Mouse (Mus musculus): ENCODE results near the gene Alox5. TPM values are rescaled to one million over a fixed set of nuclear protein-coding genes. Genes with fewer than 3 reads are reported as not detected.
"Not testable (repeated sequence)": the region's sequence is repeated elsewhere in the genome, so short reads cannot be mapped to it uniquely, and the experiment has no call there.

Alox5 gene
- 1.1 and 2.3 TPM in 2 replicates for polyA plus RNA-seq (2014; fragmentation: Nextera tagmentation; extraction: Ambion mirVana)

- peaks cover 9% of the 10 kb centered on the region; the same call in 1 of the 2 replicates for H3K27me3 ChIP-seq (ENCODE audit: control insufficient read depth, insufficient read depth, low read length)
- no peak within 1 kb of the TSS for H3K9ac ChIP-seq (replicated peaks; ENCODE audit: low read depth, low read length)
- no peaks in the 10 kb centered on the region for H3K9me3 ChIP-seq (ENCODE audit: control insufficient read depth, low read depth, low read length)
- H3K36me3 ChIP-seq (ENCODE audit: control insufficient read depth, insufficient read depth, low read length), result no peaks in the 10 kb centered on the region
- peak; percentile 58; the same call in 1 of the 2 replicates for ATAC-seq (ENCODE audit: insufficient number of reproducible peaks, insufficient read depth, low FRiP score, low read depth)
- H3K4me2 ChIP-seq (replicated peaks; ENCODE audit: low read depth, low read length), result peak within 1 kb of the TSS; percentile 67
- WGBS, result 3% methylated on average over 43 of the region's 43 CpGs
- no peak within 1 kb of the TSS for H3K27ac ChIP-seq (ENCODE audit: low read length)
- H3K4me1 ChIP-seq (ENCODE audit: control insufficient read depth, insufficient read depth, low read length), result no peaks in the 10 kb centered on the region
- H3K4me3 ChIP-seq (ENCODE audit: low read depth, low read length), result peak within 1 kb of the TSS; percentile 29; the same call in 1 of the 2 replicates
These were observed at the start of gene Alox5 for GRCm38 (mm10) chr6:116460544-116461283. TSS of gene Alox5 (minus strand) at chr6:116461178.

GRCm38 (mm10) chr6:116506302-116507003 lies 45.5 kb upstream of the Alox5 start, which contains the start of gene Olfr212:
TSS of gene Olfr212 (plus strand) at chr6:116506516.
- H3K36me3 ChIP-seq (ENCODE audit: control insufficient read depth, insufficient read depth, low read length); H3K9ac ChIP-seq (replicated peaks; ENCODE audit: low read depth, low read length); H3K4me1 ChIP-seq (ENCODE audit: control insufficient read depth, insufficient read depth, low read length); H3K27me3 ChIP-seq (ENCODE audit: control insufficient read depth, insufficient read depth, low read length); ATAC-seq (ENCODE audit: insufficient number of reproducible peaks, insufficient read depth, low FRiP score, low read depth); H3K4me3 ChIP-seq (ENCODE audit: low read depth, low read length); H3K4me2 ChIP-seq (replicated peaks; ENCODE audit: low read depth, low read length); H3K27ac ChIP-seq (ENCODE audit: low read length): not testable (repeated sequence)
- 93% methylated on average over 19 of the region's 20 CpGs for WGBS
- peaks cover 12% of the 10 kb centered on the region; the same call in 1 of the 2 replicates for H3K9me3 ChIP-seq (ENCODE audit: control insufficient read depth, low read depth, low read length)

GRCm38 (mm10) chr6:116495960-116496359 lies 35.0 kb upstream of the Alox5 start:
- no peaks in the 10 kb centered on the region for H3K4me1 ChIP-seq (ENCODE audit: control insufficient read depth, insufficient read depth, low read length)
- no peaks in the 10 kb centered on the region for H3K27me3 ChIP-seq (ENCODE audit: control insufficient read depth, insufficient read depth, low read length)
- no peak overlapping the region for H3K4me2 ChIP-seq (replicated peaks; ENCODE audit: low read depth, low read length)
- H3K9me3 ChIP-seq (ENCODE audit: control insufficient read depth, low read depth, low read length), result no peaks in the 10 kb centered on the region
- no peak overlapping the region for H3K9ac ChIP-seq (replicated peaks; ENCODE audit: low read depth, low read length)
- WGBS, result 84% methylated on average over 1 of the region's 1 CpGs
- H3K4me3 ChIP-seq (ENCODE audit: low read depth, low read length), result no peak overlapping the region
- no peak overlapping the region for H3K27ac ChIP-seq (ENCODE audit: low read length)
- ATAC-seq (ENCODE audit: insufficient number of reproducible peaks, insufficient read depth, low FRiP score, low read depth), result no peak
- H3K36me3 ChIP-seq (ENCODE audit: control insufficient read depth, insufficient read depth, low read length), result no peaks in the 10 kb centered on the region

GRCm38 (mm10) chr6:116493742-116494141 lies 32.8 kb upstream of the Alox5 start:
- no peak for ATAC-seq (ENCODE audit: insufficient number of reproducible peaks, insufficient read depth, low FRiP score, low read depth)
- Histone ChIP-seq H3K9me3 (ENCODE audit: control insufficient read depth, low read depth, low read length) (no peaks in the 10 kb centered on the region), H3K27ac (ENCODE audit: low read length) (no peak overlapping the region), H3K27me3 (ENCODE audit: control insufficient read depth, insufficient read depth, low read length) (no peaks in the 10 kb centered on the region), H3K4me3 (ENCODE audit: low read depth, low read length) (no peak overlapping the region), H3K4me2 (replicated peaks; ENCODE audit: low read depth, low read length) (no peak overlapping the region), H3K4me1 (ENCODE audit: control insufficient read depth, insufficient read depth, low read length) (no peaks in the 10 kb centered on the region), H3K36me3 (ENCODE audit: control insufficient read depth, insufficient read depth, low read length) (no peaks in the 10 kb centered on the region), H3K9ac (replicated peaks; ENCODE audit: low read depth, low read length) (no peak overlapping the region)
- WGBS, result 86% methylated on average over 5 of the region's 5 CpGs

- Histone ChIP-seq H3K9me3 (ENCODE audit: control insufficient read depth, low read depth, low read length) (no peaks in the 10 kb centered on the region), H3K4me2 (replicated peaks; ENCODE audit: low read depth, low read length) (no peak within 1 kb of the TSS), H3K4me1 (ENCODE audit: control insufficient read depth, insufficient read depth, low read length) (no peaks in the 10 kb centered on the region), H3K27ac (ENCODE audit: low read length) (no peak within 1 kb of the TSS), H3K27me3 (ENCODE audit: control insufficient read depth, insufficient read depth, low read length) (no peaks in the 10 kb centered on the region), H3K36me3 (ENCODE audit: control insufficient read depth, insufficient read depth, low read length) (no peaks in the 10 kb centered on the region), H3K9ac (replicated peaks; ENCODE audit: low read depth, low read length) (no peak within 1 kb of the TSS), H3K4me3 (ENCODE audit: low read depth, low read length) (no peak within 1 kb of the TSS)
- 72% methylated on average over 4 of the region's 4 CpGs for WGBS
- no peak for ATAC-seq (ENCODE audit: insufficient number of reproducible peaks, insufficient read depth, low FRiP score, low read depth)
These were observed 27.8 kb upstream of the Alox5 start, which contains the start of gene Olfr211 for GRCm38 (mm10) chr6:116488791-116489190. TSS of gene Olfr211 (plus strand) at chr6:116489091.

GRCm38 (mm10) chr6:116486833-116487232 lies 25.9 kb upstream of the Alox5 start:
- ATAC-seq (ENCODE audit: insufficient number of reproducible peaks, insufficient read depth, low FRiP score, low read depth), result no peak
- WGBS, result 60% methylated on average over 1 of the region's 1 CpGs
- H3K4me3 ChIP-seq (ENCODE audit: low read depth, low read length), result no peak overlapping the region
- no peak overlapping the region for H3K9ac ChIP-seq (replicated peaks; ENCODE audit: low read depth, low read length)
- no peaks in the 10 kb centered on the region for H3K9me3 ChIP-seq (ENCODE audit: control insufficient read depth, low read depth, low read length)
- no peaks in the 10 kb centered on the region for H3K27me3 ChIP-seq (ENCODE audit: control insufficient read depth, insufficient read depth, low read length)
- no peaks in the 10 kb centered on the region for H3K36me3 ChIP-seq (ENCODE audit: control insufficient read depth, insufficient read depth, low read length)
- H3K27ac ChIP-seq (ENCODE audit: low read length), result no peak overlapping the region
- no peaks in the 10 kb centered on the region for H3K4me1 ChIP-seq (ENCODE audit: control insufficient read depth, insufficient read depth, low read length)
- H3K4me2 ChIP-seq (replicated peaks; ENCODE audit: low read depth, low read length), result no peak overlapping the region

- H3K27ac ChIP-seq (ENCODE audit: low read length), result no peak overlapping the region
- no peaks in the 10 kb centered on the region for H3K36me3 ChIP-seq (ENCODE audit: control insufficient read depth, insufficient read depth, low read length)
- 63% methylated on average over 1 of the region's 1 CpGs for WGBS
- H3K4me1 ChIP-seq (ENCODE audit: control insufficient read depth, insufficient read depth, low read length), result no peaks in the 10 kb centered on the region
- no peak overlapping the region for H3K9ac ChIP-seq (replicated peaks; ENCODE audit: low read depth, low read length)
- ATAC-seq (ENCODE audit: insufficient number of reproducible peaks, insufficient read depth, low FRiP score, low read depth), result no peak
- H3K4me2 ChIP-seq (replicated peaks; ENCODE audit: low read depth, low read length), result no peak overlapping the region
- H3K9me3 ChIP-seq (ENCODE audit: control insufficient read depth, low read depth, low read length), result no peaks in the 10 kb centered on the region
- H3K4me3 ChIP-seq (ENCODE audit: low read depth, low read length), result no peak overlapping the region
- no peaks in the 10 kb centered on the region for H3K27me3 ChIP-seq (ENCODE audit: control insufficient read depth, insufficient read depth, low read length)
These were observed 24.1 kb upstream of the Alox5 start for GRCm38 (mm10) chr6:116485081-116485480.

- H3K36me3 ChIP-seq (ENCODE audit: control insufficient read depth, insufficient read depth, low read length), result no peaks in the 10 kb centered on the region
- no peak overlapping the region for H3K4me2 ChIP-seq (replicated peaks; ENCODE audit: low read depth, low read length)
- H3K4me1 ChIP-seq (ENCODE audit: control insufficient read depth, insufficient read depth, low read length), result no peaks in the 10 kb centered on the region
- ATAC-seq (ENCODE audit: insufficient number of reproducible peaks, insufficient read depth, low FRiP score, low read depth), result no peak
- H3K27me3 ChIP-seq (ENCODE audit: control insufficient read depth, insufficient read depth, low read length), result no peaks in the 10 kb centered on the region
- H3K27ac ChIP-seq (ENCODE audit: low read length), result no peak overlapping the region
- no peaks in the 10 kb centered on the region for H3K9me3 ChIP-seq (ENCODE audit: control insufficient read depth, low read depth, low read length)
- 20% methylated on average over 3 of the region's 3 CpGs for WGBS
- H3K9ac ChIP-seq (replicated peaks; ENCODE audit: low read depth, low read length), result no peak overlapping the region
- no peak overlapping the region for H3K4me3 ChIP-seq (ENCODE audit: low read depth, low read length)
These were observed 7.1 kb upstream of the Alox5 start for GRCm38 (mm10) chr6:116468081-116468480.
